8 mouse cellular contexts compared by ENCODE assay signal in genomic region chr13:99092279-99092930, GRCm38 (mm10).
DNase-seq lines count a peak whose midpoint lies in the region; ATAC-seq and TF ChIP-seq lines count a peak whose summit lies in the region.

No protein-coding gene starts in this region.

- peak overlapping the region; percentile 16; the same call in 1 of the 2 replicates for H3K4me2 ChIP-seq in heart, embryonic 16.5 days (ENCODE audit: low read depth, low read length)

- H3K27me3 ChIP-seq in heart, embryonic 16.5 days (ENCODE audit: control insufficient read depth, insufficient read depth, low read length), result 0 out of 2 replicates have a peak, but pooled peaks cover 2% of the 10 kb centered on the region
- H3K27me3 ChIP-seq in cerebellum, adult 2 months (ENCODE audit: control insufficient read depth, insufficient read depth, low read length), result no peaks in the 10 kb centered on the region

- peak; percentile 86 for DNase-seq in 3T3-L1 (ENCODE audit: low read depth, low spot score)
- DNase-seq in brain, embryonic 14.5 days (ENCODE audit: low read depth), result peak; percentile 59
- DNase-seq in kidney, postnatal 4 days, result peak; percentile 60 to 77
- peak; percentile 60 for DNase-seq in ovary, postnatal 36 days (ENCODE audit: low spot score)
- DNase-seq in layer of hippocampus, adult 9-11 months, result no peak
- DNase-seq in cerebellum, adult 2 months, result no peak
- DNase-seq in left cerebral cortex, postnatal 14 days (ENCODE audit: low spot score in 2 of 2), result no peak

- no peaks in the 10 kb centered on the region for H3K9me3 ChIP-seq in heart, embryonic 16.5 days (replicated peaks; ENCODE audit: control insufficient read depth, low read length)

- H3K4me1 ChIP-seq in heart, embryonic 16.5 days (ENCODE audit: control insufficient read depth, insufficient read depth, low read length), result peaks cover 15% of the 10 kb centered on the region
- 0 out of 2 replicates have a peak, but pooled peaks cover 3% of the 10 kb centered on the region for H3K4me1 ChIP-seq in cerebellum, adult 2 months (ENCODE audit: control insufficient read depth, insufficient read depth, low read length)

- no peak overlapping the region for H3K27ac ChIP-seq in heart, embryonic 16.5 days (ENCODE audit: low read length)
- H3K27ac ChIP-seq in cerebellum, adult 2 months (ENCODE audit: insufficient read depth, low read length), result no peak overlapping the region

- H3K4me3 ChIP-seq in heart, embryonic 16.5 days (ENCODE audit: low read length), result no peak overlapping the region
- no peak overlapping the region for H3K4me3 ChIP-seq in cerebellum, adult 2 months (replicated peaks; ENCODE audit: insufficient read depth, low read depth, low read length)

- ATAC-seq in heart, embryonic 16.5 days (replicated peaks; ENCODE audit: extremely low read depth, insufficient read depth, low FRiP score), result no peak

- TF ChIP-seq CTCF in brain, embryonic 14.5 days (IDR thresholded peaks at IDR 0.05; ENCODE audit: borderline replicate concordance, extremely low read depth, insufficient read depth, insufficient read length), result no peak
- TF ChIP-seq CTCF in cerebellum, adult 2 months (IDR thresholded peaks at IDR 0.05; ENCODE audit: borderline replicate concordance, insufficient read depth, low read depth, low read length), result no peak

- no peaks in the 10 kb centered on the region for H3K36me3 ChIP-seq in heart, embryonic 16.5 days (ENCODE audit: control insufficient read depth, insufficient read depth)

- H3K9ac ChIP-seq in heart, embryonic 16.5 days (ENCODE audit: low read length), result peak overlapping the region; percentile 18; the same call in 1 of the 2 replicates

- no peak for TF ChIP-seq POLR2A in brain, embryonic 14.5 days (IDR thresholded peaks at IDR 0.05; ENCODE audit: borderline replicate concordance, extremely low read depth, insufficient read depth, insufficient read length, poor library complexity, severe bottlenecking)
- no peak for TF ChIP-seq POLR2A in cerebellum, adult 2 months (IDR thresholded peaks at IDR 0.05; ENCODE audit: borderline replicate concordance, insufficient read depth, low read length)

- intact Hi-C loops in left cerebral cortex, postnatal 14 days (cut with DNase I), result loop anchor here (5.0 kb wide), 1 partner anchor 225 kb away; no protein-coding TSS in a partner anchor

- 35% methylated on average over 14 of the region's 14 CpGs for WGBS in heart, embryonic 16.5 days
- WGBS in cerebellum, adult 2 months, result 69% methylated on average over 14 of the region's 14 CpGs

Comparison
In these comparisons a context has a peak if more than half of its experiments do, and no peak if none do; other contexts are left out.
1. DNase-seq: peak in 3T3-L1 (single experiment), brain, embryonic 14.5 days (single experiment), kidney, postnatal 4 days (2 of 2) and ovary, postnatal 36 days (single experiment); none in layer of hippocampus, adult 9-11 months (single experiment), cerebellum, adult 2 months (0 of 2) and left cerebral cortex, postnatal 14 days (0 of 2).